Mouse (Mus musculus) spleen, adult 2 months (tissue): Measurements from ENCODE around the gene D10Wsu102e.

ENCODE experiments used
- CTCF ChIP-seq: fragments of 200-500 bp; IDR thresholded peaks from 2 replicates; pipeline ENCODE4 v1.5.1; 2011; ENCODE audit warnings: mild to moderate bottlenecking, inconsistent platforms; ENCODE audit not compliant: insufficient read depth, insufficient read length, insufficient replicate concordance; ENCODE audit errors: extremely low read depth
- POLR2A ChIP-seq: fragments of 200-500 bp; IDR thresholded peaks from 2 replicates; pipeline ENCODE4 v1.6.1; 2011; ENCODE audit warnings: low read depth, low read length, inconsistent platforms

DNA sequence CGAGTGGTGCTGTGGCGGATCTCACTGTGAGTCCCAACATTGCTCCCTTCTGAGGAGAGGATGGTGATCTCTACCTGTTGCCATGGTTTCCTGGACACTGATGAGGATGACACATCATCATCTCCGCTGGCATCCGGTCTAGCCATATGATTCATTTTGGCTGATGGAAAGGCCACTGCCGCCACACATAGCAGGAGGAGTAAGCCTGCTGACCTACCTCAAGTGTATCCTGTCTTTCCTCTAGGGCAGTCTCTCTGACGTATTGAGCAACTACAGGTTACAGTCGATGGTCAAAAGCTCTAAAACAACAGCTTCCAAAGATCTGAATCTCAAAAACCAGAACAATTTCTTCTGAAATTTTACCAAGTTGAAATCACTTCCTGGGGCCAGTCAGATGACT, 39.2 kb upstream of the D10Wsu102e start:
- TF ChIP-seq CTCF: no peak
- no peak for TF ChIP-seq POLR2A
